Mouse (Mus musculus): Measurements from ENCODE around the gene Etv2. TPM values are rescaled to one million over a fixed set of nuclear protein-coding genes. Genes with fewer than 3 reads are reported as not detected.

Etv2 gene
- not detected in 2 replicates for polyA plus RNA-seq (2012; rRNA removed)

DNA sequence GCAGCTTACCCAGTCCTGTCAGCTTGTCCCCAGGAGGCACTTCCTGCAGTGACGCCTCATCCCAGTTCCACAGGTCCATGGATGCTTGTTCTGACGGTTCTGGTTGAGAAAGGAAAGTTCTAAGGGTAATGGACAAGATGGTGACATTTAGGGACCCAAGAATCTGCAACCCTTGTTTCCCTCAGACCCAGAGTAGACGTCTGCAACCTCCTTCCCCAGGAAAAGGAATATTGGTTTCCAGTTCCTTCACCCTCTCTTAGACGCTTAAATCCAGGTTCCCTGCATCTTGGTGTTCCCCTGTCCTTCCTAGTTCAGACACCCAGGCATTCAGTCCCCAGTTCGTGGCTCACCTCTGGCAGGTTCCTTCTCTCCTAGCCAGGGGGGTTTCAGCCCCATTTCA lies at the start of gene Etv2:
TSS of gene Etv2 (minus strand) at position 101 of the 400 bp plus-strand sequence.
- no peak within 1 kb of the TSS for H3K4me3 ChIP-seq (replicated peaks; ENCODE audit: extremely low read depth, low read depth, low read length)
- DNase-seq: no peak
- TF ChIP-seq CTCF (IDR thresholded peaks at IDR 0.05; ENCODE audit: insufficient read depth, low read length): no peak
- TF ChIP-seq POLR2A (IDR thresholded peaks at IDR 0.05; ENCODE audit: borderline replicate concordance, extremely low read depth, low read depth, low read length): no peak
- 3% methylated on average over 5 of the region's 5 CpGs for WGBS
- no peaks in the 10 kb centered on the region for H3K4me1 ChIP-seq (ENCODE audit: control insufficient read depth, insufficient read depth, low read length)

DNA sequence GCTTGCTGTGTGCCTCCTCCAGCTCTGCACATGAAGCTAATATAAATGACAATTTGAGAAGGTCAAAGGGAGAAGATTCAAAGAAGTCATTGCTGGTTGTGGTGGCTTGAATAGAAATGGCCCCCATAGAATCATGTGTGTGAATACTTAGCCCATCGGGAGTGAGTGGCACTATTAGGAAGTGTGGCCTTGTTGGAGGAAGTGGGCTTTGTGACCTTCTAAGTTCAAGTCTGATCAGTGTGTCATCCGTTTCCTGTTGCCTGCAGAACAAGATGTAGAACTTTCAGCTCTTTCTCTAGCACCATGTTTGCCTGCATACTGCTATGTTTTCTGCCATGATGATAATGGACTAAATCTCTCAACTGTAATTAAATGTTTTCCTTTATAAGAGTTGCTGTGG lies 47.8 kb upstream of the Etv2 start:
- WGBS: 56% methylated on average over 2 of the region's 2 CpGs

DNA sequence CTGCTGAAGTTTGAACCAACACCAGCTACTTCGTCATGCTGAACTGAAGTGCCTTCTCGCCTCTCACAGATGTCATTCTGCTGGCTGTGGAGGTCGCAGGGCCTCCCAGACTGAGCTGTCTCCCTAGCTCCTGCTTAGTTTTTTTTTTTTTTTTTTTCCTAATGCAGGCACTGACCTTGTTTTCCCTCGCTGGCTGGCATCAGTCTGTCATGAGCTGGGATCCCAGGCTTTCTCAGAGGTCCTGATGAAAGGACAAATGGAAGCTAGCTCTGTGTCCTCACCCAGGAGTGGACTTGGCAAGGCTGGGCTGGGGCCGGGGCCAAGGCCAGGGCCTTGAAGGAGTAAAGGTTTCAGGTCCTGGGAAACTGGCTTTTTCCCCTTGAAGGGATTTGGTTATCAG lies 46.2 kb upstream of the Etv2 start:
- Histone ChIP-seq H3K4me3 (replicated peaks; ENCODE audit: extremely low read depth, low read depth, low read length) (no peak overlapping the region), H3K4me1 (ENCODE audit: control insufficient read depth, insufficient read depth, low read length) (no peaks in the 10 kb centered on the region)
- DNase-seq: no peak
- 50% methylated on average over 5 of the region's 5 CpGs for WGBS
- TF ChIP-seq POLR2A (IDR thresholded peaks at IDR 0.05; ENCODE audit: borderline replicate concordance, extremely low read depth, low read depth, low read length) (no peak), CTCF (IDR thresholded peaks at IDR 0.05; ENCODE audit: insufficient read depth, low read length) (no peak)

More for the DNA sequence above, 47.8 kb upstream of the Etv2 start:
- DNase-seq: no peak
- H3K4me3 ChIP-seq (replicated peaks; ENCODE audit: extremely low read depth, low read depth, low read length): no peak overlapping the region
- no peak for TF ChIP-seq CTCF (IDR thresholded peaks at IDR 0.05; ENCODE audit: insufficient read depth, low read length)
- H3K4me1 ChIP-seq (ENCODE audit: control insufficient read depth, insufficient read depth, low read length): no peaks in the 10 kb centered on the region

DNA sequence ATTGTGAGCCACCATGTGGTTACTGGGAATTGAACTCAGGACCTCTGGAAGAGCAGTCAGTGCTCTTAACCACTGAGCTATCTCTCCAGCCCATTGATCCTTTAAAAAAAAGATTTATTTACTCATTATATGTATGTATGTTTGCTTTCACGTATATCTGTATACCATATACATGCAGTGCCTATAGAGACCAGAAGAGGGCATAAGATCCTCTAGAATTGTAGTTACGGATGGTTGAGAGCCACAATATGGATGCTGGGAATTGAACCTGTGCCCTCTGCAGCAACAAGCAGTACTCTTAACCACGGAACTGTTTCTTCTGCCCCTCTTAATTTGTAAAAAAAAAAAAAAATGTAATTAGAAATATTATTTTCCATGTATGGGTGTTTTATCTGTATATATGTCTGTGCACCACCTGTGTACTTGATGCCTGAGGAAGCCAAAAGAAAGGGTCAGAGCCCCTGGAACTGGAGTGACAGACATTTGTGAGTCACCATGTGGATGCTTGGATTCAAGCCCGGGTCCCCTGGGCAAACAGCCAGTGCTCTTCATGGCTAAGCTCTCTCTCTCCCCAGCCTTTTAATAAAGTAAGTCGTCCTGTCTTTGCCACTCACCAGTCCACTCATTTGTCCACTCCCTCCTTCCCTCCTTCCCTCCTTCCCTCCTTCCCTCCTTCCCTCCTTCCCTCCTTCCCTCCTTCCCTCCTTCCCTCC lies 42.8 kb upstream of the Etv2 start:
- no peak overlapping the region for H3K4me3 ChIP-seq (replicated peaks; ENCODE audit: extremely low read depth, low read depth, low read length)
- 51% methylated on average over 5 of the region's 5 CpGs for WGBS
- H3K4me1 ChIP-seq (ENCODE audit: control insufficient read depth, insufficient read depth, low read length): no peaks in the 10 kb centered on the region
- DNase-seq: no peak
- TF ChIP-seq POLR2A (IDR thresholded peaks at IDR 0.05; ENCODE audit: borderline replicate concordance, extremely low read depth, low read depth, low read length) (no peak), CTCF (IDR thresholded peaks at IDR 0.05; ENCODE audit: insufficient read depth, low read length) (no peak)

DNA sequence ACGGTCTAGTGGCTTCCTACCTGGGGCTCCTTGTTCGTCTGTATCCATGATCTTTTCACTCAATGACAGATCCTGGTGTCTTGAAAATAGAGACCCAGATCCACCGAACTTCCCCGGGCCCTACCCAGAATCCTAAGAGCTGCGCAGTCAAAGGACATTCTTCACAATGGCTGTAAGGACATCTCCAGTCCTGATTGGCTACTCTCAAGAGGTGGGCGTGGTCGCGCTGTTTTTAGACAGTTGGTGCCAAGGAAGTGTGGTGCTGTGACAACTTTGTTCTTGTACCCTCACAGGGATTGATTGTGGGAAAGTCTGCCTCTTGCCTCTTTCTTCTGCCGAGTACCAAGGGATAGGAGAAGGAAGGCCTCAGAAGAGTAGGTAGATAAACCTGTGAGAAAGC lies 35.8 kb upstream of the Etv2 start, which contains the start of gene Pmis2:
TSS of gene Pmis2 (minus strand) at position 126 of the 400 bp plus-strand sequence.
- TF ChIP-seq CTCF (IDR thresholded peaks at IDR 0.05; ENCODE audit: insufficient read depth, low read length): no peak
- TF ChIP-seq POLR2A (IDR thresholded peaks at IDR 0.05; ENCODE audit: borderline replicate concordance, extremely low read depth, low read depth, low read length): no peak
- Histone ChIP-seq H3K4me1 (ENCODE audit: control insufficient read depth, insufficient read depth, low read length) (no peaks in the 10 kb centered on the region), H3K4me3 (replicated peaks; ENCODE audit: extremely low read depth, low read depth, low read length) (no peak within 1 kb of the TSS)
- no peak for DNase-seq
- WGBS: 66% methylated on average over 9 of the region's 9 CpGs

DNA sequence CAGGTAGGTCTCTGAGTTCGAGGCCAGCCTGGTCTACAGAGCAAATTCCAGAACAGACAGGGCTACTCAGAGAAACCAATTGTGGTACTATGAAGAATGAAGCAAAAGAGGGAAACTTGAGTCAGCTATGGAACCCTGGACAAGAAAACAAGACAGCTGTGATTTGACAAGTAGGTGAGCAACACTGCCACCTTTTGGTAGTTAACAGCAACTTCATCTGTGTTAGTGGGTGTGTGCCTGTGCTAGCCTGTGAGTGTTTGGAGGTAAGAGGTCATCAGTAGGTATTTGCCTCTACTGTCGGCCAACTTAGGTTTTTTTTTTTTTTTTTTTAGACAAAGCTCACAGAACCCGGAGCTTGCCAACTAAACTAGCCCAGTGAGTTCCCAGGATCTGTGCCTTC lies 33.6 kb upstream of the Etv2 start:
- no peak for DNase-seq
- H3K4me3 ChIP-seq (replicated peaks; ENCODE audit: extremely low read depth, low read depth, low read length): no peak overlapping the region
- no peaks in the 10 kb centered on the region; the same call in 1 of the 2 replicates for H3K4me1 ChIP-seq (ENCODE audit: control insufficient read depth, insufficient read depth, low read length)
- TF ChIP-seq POLR2A (IDR thresholded peaks at IDR 0.05; ENCODE audit: borderline replicate concordance, extremely low read depth, low read depth, low read length) (no peak), CTCF (IDR thresholded peaks at IDR 0.05; ENCODE audit: insufficient read depth, low read length) (0 out of 2 replicates have a peak, but pooled peaks have one; percentile 15)
- WGBS: 33% methylated on average over 3 of the region's 3 CpGs

DNA sequence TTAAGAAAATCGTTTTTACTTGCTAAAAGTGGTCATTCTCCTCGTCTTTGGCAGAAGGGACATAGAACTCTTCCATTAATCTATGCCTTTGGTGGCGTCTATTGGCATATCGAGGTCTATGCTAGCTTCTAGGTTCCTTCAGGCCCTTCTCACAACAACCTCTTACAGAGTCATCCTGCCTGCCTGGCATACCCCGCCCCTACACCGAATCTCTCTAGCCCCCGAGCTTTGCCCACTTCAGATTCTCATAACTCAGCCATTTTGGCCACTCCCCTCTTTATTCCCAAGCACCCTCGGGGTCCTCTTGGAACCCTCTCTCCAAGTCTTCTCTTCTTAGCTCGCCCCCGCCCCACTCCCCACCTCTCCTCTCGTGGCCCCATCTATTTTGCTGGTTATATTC lies 29.7 kb upstream of the Etv2 start:
- 6% methylated on average over 11 of the region's 11 CpGs for WGBS
- Histone ChIP-seq H3K4me1 (ENCODE audit: control insufficient read depth, insufficient read depth, low read length) (no peaks in the 10 kb centered on the region; the same call in 1 of the 2 replicates), H3K4me3 (replicated peaks; ENCODE audit: extremely low read depth, low read depth, low read length) (peak overlapping the region; percentile 78)
- TF ChIP-seq POLR2A (IDR thresholded peaks at IDR 0.05; ENCODE audit: borderline replicate concordance, extremely low read depth, low read depth, low read length): no peak
- no peak for TF ChIP-seq CTCF (IDR thresholded peaks at IDR 0.05; ENCODE audit: insufficient read depth, low read length)
- DNase-seq: peak; percentile 21

DNA sequence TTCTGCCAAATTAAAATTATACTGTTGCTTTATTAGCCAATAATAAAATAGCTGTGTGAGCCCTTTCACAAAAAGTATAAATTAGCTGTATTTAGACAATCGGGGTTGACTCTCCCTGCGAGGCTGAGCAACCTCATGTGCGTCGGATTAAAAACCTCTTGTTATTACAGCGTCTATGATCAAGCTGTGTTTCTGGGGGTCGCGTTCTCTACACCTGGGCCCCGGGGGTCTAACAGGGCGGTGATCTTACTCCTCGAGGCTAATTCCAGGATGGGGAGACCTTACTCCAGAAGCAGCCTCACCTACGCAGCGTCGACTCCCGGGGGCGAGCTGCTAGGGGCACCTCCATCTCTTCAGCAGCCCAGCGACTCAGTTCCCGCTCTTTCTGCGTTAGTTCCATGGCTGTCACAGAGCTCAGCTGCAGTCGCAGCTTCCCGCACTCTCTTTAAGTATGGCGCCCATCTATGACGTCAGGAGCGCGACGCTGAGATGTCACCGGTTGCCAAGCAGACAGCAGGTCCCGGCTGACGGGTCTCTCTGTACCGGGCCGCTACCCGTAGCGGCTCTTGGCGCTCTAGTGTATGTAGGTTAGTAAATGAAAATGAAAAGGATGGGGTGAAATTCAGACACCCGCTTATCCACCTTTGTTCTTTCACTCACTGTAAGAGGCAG lies 29.0 kb upstream of the Etv2 start, which contains the start of gene Haus5:
TSS of gene Haus5 (minus strand) at position 466 of the 672 bp plus-strand sequence.
- DNase-seq: peak; percentile 92
- Histone ChIP-seq H3K4me3 (replicated peaks; ENCODE audit: extremely low read depth, low read depth, low read length) (peak within 1 kb of the TSS; percentile 78), H3K4me1 (ENCODE audit: control insufficient read depth, insufficient read depth, low read length) (no peaks in the 10 kb centered on the region; the same call in 1 of the 2 replicates)
- under 1% methylated on average over 34 of the region's 34 CpGs for WGBS
- TF ChIP-seq POLR2A (IDR thresholded peaks at IDR 0.05; ENCODE audit: borderline replicate concordance, extremely low read depth, low read depth, low read length) (no peak), CTCF (IDR thresholded peaks at IDR 0.05; ENCODE audit: insufficient read depth, low read length) (no peak)

DNA sequence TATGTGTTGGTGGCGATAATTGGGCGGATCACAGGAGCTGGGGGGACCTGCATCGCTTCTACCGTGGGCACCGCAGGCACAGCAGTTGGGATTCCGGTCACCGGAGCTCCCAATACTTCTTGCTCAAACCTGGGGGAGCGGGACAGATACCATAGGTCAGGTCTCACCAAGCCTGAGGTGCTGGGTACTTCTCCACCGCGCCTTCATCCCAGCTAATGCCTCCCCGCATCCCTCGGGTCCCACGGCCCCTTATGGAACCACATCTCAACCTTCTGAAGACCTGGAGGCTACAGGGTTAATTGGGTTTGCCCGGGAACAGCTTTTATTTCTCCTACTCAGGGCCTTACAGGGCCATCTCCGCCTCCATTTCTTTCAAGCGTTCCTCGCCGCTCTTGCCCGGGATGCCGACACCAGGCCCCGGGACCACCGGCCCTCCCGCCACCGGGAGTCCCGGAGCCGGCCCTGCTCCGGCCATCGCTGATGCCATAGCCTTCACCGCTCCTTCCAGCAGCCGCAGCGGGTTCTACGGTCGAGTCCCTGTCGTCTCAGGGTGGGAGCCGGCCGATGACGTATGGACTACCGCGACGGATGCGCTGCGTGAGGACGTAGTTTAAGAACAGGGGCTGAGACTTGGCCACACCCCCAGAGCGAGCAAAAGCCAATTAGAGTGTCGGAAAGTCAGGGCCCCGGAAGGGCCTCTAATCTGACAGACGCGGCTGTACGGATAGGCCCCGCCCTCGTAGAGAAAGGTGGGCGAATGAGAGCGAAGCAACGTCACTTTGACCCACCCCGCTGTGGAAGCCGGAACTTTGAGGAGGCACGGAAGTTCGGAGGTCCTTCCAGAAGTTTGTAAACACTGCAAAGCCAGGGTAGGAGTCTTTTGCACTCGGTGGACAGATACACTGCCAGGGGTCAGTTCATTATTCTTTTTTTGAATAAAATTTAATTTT lies 14.2 kb upstream of the Etv2 start, which contains the start of gene Rbm42:
TSS of gene Rbm42 (minus strand) at position 727 of the 950 bp plus-strand sequence.
- Histone ChIP-seq H3K4me1 (ENCODE audit: control insufficient read depth, insufficient read depth, low read length) (peaks cover 2% of the 10 kb centered on the region; the same call in 1 of the 2 replicates), H3K4me3 (replicated peaks; ENCODE audit: extremely low read depth, low read depth, low read length) (peak within 1 kb of the TSS; percentile 89)
- WGBS: 2% methylated on average over 59 of the region's 59 CpGs
- peak; percentile 97 for DNase-seq
- no peak for TF ChIP-seq CTCF (IDR thresholded peaks at IDR 0.05; ENCODE audit: insufficient read depth, low read length)
- TF ChIP-seq POLR2A (IDR thresholded peaks at IDR 0.05; ENCODE audit: borderline replicate concordance, extremely low read depth, low read depth, low read length): peak; percentile 59; the same call in 1 of the 2 replicates

Measured in lung, adult 2 months (tissue).